Mouse (Mus musculus): Measurements from ENCODE around the gene AU021092.

AU021092 gene

GRCm38 (mm10) chr16:5212150-5212549 lies 9.9 kb downstream of the AU021092 start:
- no peak for DNase-seq

- no peak for DNase-seq
These were observed 11.7 kb downstream of the AU021092 start for GRCm38 (mm10) chr16:5210365-5210764.

- no peak for DNase-seq
These were observed 16.0 kb downstream of the AU021092 start for GRCm38 (mm10) chr16:5206051-5206450.

GRCm38 (mm10) chr16:5205431-5205970 lies 16.6 kb downstream of the AU021092 start:
- DNase-seq = no peak

- peak; percentile 77 to 83 for DNase-seq
These were observed 18.2 kb downstream of the AU021092 start, which contains the start of gene Nagpa for GRCm38 (mm10) chr16:5203668-5204433. Gene Nagpa, minus strand, starts transcription at chr16:5204012.

GRCm38 (mm10) chr16:5203200-5203599 lies 18.9 kb downstream of the AU021092 start:
- DNase-seq = peak; percentile 8 to 28

- DNase-seq = peak; percentile 52 to 54
These were observed 19.4 kb downstream of the AU021092 start for GRCm38 (mm10) chr16:5202681-5203080.

- peak; percentile 26 to 65 for DNase-seq
These were observed 27.0 kb downstream of the AU021092 start for GRCm38 (mm10) chr16:5195080-5195479.

GRCm38 (mm10) chr16:5186234-5186633 lies 35.9 kb downstream of the AU021092 start:
- no peak for DNase-seq

GRCm38 (mm10) chr16:5185691-5186090 lies 36.4 kb downstream of the AU021092 start:
- peak in 1 of 2 experiments; percentile 9 for DNase-seq

- no peak for DNase-seq
These were observed 37.1 kb downstream of the AU021092 start for GRCm38 (mm10) chr16:5184956-5185355.

- no peak for DNase-seq
These were observed 38.0 kb downstream of the AU021092 start for GRCm38 (mm10) chr16:5184101-5184500.

GRCm38 (mm10) chr16:5183310-5183975 lies 38.7 kb downstream of the AU021092 start:
- DNase-seq = no peak

GRCm38 (mm10) chr16:5172636-5173035 lies 49.5 kb downstream of the AU021092 start:
- no peak for DNase-seq

- no peak for DNase-seq
These were observed 53.3 kb downstream of the AU021092 start for GRCm38 (mm10) chr16:5168829-5169228.

GRCm38 (mm10) chr16:5168038-5168437 lies 54.1 kb downstream of the AU021092 start:
- no peak for DNase-seq

GRCm38 (mm10) chr16:5164327-5164726 lies 57.8 kb downstream of the AU021092 start:
- DNase-seq = no peak

Data from lung, adult 18-20 months (tissue).